Mouse (Mus musculus): ENCODE measurements around the gene Skap1. TPM values are rescaled to one million over a fixed set of nuclear protein-coding genes. Genes with fewer than 3 reads are reported as not detected.

The Skap1 gene
- polyA plus RNA-seq, 1 experiment from 2014 or later: 1.1 TPM

DNA sequence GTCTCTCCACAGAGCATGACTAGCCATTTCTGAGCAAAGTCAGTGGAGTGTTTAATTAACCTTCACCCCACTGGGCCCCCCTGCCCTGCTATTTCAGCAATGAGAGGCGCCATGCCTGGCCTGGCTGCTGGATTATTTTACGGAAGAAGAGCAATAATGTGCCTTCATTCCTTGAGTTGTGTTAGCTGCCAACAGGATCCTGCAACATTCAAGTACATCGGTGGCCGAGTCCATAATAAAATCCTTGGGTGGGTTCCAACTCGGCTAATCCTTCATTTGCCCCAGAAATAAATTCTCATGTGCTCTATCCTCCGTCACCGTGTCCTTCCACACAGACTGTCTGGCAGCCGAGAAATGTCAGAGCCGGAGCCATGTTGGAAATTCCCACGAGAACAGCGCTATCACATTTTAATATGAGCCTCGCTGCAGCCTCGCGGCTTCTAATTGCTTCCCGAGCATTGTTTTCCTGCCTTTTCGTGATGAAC is 61.8 kb downstream of the Skap1 start:
- Histone ChIP-seq H3K4me3 (replicated peaks) (no peak overlapping the region), H3K27me3 (replicated peaks) (no peaks in the 10 kb centered on the region), H3K36me3 (no peaks in the 10 kb centered on the region), H3K9me3 (no peaks in the 10 kb centered on the region), H3K4me2 (peak overlapping the region; percentile 42), H3K9ac (no peak overlapping the region), H3K27ac (no peak overlapping the region), H3K4me1 (no peaks in the 10 kb centered on the region)
- 58% methylated on average over 16 of the region's 16 CpGs for WGBS
- no peak for ATAC-seq (ENCODE audit: insufficient read depth, low FRiP score, low read depth)

- H3K4me2 ChIP-seq: no peak overlapping the region
- H3K36me3 ChIP-seq: no peaks in the 10 kb centered on the region
- no peaks in the 10 kb centered on the region for H3K4me1 ChIP-seq
- H3K4me3 ChIP-seq (replicated peaks): no peak overlapping the region
- H3K27ac ChIP-seq: no peak overlapping the region
- 33% methylated on average over 13 of the region's 13 CpGs for WGBS
- H3K9ac ChIP-seq: no peak overlapping the region
- no peaks in the 10 kb centered on the region for H3K27me3 ChIP-seq (replicated peaks)
- no peaks in the 10 kb centered on the region for H3K9me3 ChIP-seq
- ATAC-seq (ENCODE audit: insufficient read depth, low FRiP score, low read depth): peak; percentile 53; the same call in 1 of the 2 replicates
Observed at GRCm38 (mm10) chr11:96531757-96532433, 67.5 kb downstream of the Skap1 start.

- Histone ChIP-seq H3K9ac (no peak overlapping the region), H3K27ac (no peak overlapping the region), H3K9me3 (no peaks in the 10 kb centered on the region), H3K36me3 (no peaks in the 10 kb centered on the region), H3K4me1 (no peaks in the 10 kb centered on the region), H3K4me3 (replicated peaks) (no peak overlapping the region), H3K27me3 (replicated peaks) (0 out of 2 replicates have a peak, but pooled peaks cover 3% of the 10 kb centered on the region), H3K4me2 (no peak overlapping the region)
- no peak for ATAC-seq (ENCODE audit: insufficient read depth, low FRiP score, low read depth)
- WGBS: 75% methylated on average over 2 of the region's 2 CpGs
Observed at GRCm38 (mm10) chr11:96534531-96534930, 70.1 kb downstream of the Skap1 start.

DNA sequence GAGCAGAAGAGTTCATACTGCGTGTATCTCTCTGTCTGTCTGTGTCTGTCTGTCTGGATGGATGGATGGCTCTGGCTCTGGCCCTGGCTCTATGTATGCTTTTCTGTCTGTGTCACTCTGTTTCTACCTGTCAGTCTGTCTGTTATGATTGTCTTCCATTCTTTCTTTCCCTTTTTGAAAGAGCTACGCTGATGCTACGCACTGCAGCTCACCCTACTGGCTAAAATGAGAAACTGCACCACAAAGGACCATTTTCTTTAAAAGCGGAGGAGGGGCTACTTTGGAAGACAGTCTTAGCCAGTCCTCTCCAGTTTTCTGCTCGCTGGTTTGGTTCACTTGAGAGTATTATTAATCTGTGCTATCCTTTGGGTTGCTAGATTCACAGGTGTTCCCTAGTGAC is 71.8 kb downstream of the Skap1 start:
- no peaks in the 10 kb centered on the region for H3K4me1 ChIP-seq
- H3K4me3 ChIP-seq (replicated peaks): no peak overlapping the region
- no peak overlapping the region for H3K9ac ChIP-seq
- no peak for ATAC-seq (ENCODE audit: insufficient read depth, low FRiP score, low read depth)
- H3K36me3 ChIP-seq: no peaks in the 10 kb centered on the region
- H3K27me3 ChIP-seq (replicated peaks): 0 out of 2 replicates have a peak, but pooled peaks cover 3% of the 10 kb centered on the region
- H3K4me2 ChIP-seq: no peak overlapping the region
- H3K9me3 ChIP-seq: no peaks in the 10 kb centered on the region
- WGBS: 22% methylated on average over 5 of the region's 5 CpGs
- H3K27ac ChIP-seq: no peak overlapping the region

GRCm38 (mm10) chr11:96542003-96542402 is 77.6 kb downstream of the Skap1 start:
- Histone ChIP-seq H3K27me3 (replicated peaks) (0 out of 2 replicates have a peak, but pooled peaks cover 3% of the 10 kb centered on the region), H3K4me3 (replicated peaks) (no peak overlapping the region), H3K27ac (no peak overlapping the region), H3K4me2 (no peak overlapping the region), H3K4me1 (no peaks in the 10 kb centered on the region), H3K36me3 (no peaks in the 10 kb centered on the region), H3K9me3 (no peaks in the 10 kb centered on the region), H3K9ac (no peak overlapping the region)
- WGBS: 69% methylated on average over 7 of the region's 7 CpGs
- ATAC-seq (ENCODE audit: insufficient read depth, low FRiP score, low read depth): no peak

DNA sequence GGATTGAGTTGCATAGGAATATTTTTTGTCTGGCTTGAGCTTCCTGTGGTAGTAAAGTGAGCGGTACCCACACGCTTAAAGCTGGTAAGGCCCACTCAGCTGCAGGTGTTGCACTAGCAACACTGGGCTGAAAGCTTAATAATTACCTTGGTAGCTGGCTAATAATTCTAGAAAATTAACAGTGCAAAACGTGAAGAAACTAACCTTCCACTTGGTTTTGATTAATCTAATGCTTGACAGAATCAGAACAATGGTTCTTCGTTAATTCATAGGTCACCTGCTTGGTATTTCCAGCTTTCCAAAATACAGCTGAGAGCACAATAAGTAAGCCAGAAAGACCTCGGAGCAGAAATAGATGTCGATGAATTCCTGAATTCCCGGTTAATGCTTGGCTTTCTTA is 78.2 kb downstream of the Skap1 start:
- Histone ChIP-seq H3K9me3 (no peaks in the 10 kb centered on the region), H3K36me3 (no peaks in the 10 kb centered on the region), H3K9ac (no peak overlapping the region), H3K27me3 (replicated peaks) (0 out of 2 replicates have a peak, but pooled peaks cover 3% of the 10 kb centered on the region), H3K27ac (no peak overlapping the region), H3K4me2 (no peak overlapping the region), H3K4me1 (no peaks in the 10 kb centered on the region), H3K4me3 (replicated peaks) (no peak overlapping the region)
- 63% methylated on average over 7 of the region's 7 CpGs for WGBS
- no peak for ATAC-seq (ENCODE audit: insufficient read depth, low FRiP score, low read depth)

DNA sequence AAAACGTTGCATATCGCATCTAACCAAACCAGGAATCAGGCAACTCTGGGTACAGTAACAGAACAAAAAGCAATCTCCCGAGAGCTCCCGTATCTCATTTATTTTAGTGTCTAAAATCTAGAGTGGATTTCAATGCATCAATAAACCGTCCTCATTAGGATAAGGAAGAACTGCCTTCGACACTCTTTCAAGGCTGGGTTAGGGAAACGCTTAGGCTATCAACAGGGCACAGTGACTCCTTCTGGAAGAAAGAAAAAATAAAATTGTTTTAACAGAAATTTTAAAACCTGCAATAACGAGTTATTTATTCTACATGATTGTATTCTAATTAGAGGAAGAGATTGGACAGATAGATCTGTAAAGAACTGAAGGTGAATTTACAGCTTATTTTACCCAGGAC is 82.0 kb downstream of the Skap1 start:
- no peak for ATAC-seq (ENCODE audit: insufficient read depth, low FRiP score, low read depth)
- H3K9ac ChIP-seq: no peak overlapping the region
- no peaks in the 10 kb centered on the region for H3K4me1 ChIP-seq
- no peak overlapping the region for H3K27ac ChIP-seq
- H3K4me2 ChIP-seq: no peak overlapping the region
- no peak overlapping the region for H3K4me3 ChIP-seq (replicated peaks)
- H3K27me3 ChIP-seq (replicated peaks): no peaks in the 10 kb centered on the region
- 55% methylated on average over 8 of the region's 8 CpGs for WGBS
- H3K36me3 ChIP-seq: no peaks in the 10 kb centered on the region
- H3K9me3 ChIP-seq: no peaks in the 10 kb centered on the region

- WGBS: 61% methylated on average over 9 of the region's 9 CpGs
- no peaks in the 10 kb centered on the region for H3K9me3 ChIP-seq
- ATAC-seq (ENCODE audit: insufficient read depth, low FRiP score, low read depth): no peak; the same call in 1 of the 2 replicates
- H3K36me3 ChIP-seq: no peaks in the 10 kb centered on the region
- H3K4me1 ChIP-seq: no peaks in the 10 kb centered on the region
- no peak overlapping the region for H3K4me2 ChIP-seq
- H3K9ac ChIP-seq: no peak overlapping the region
- H3K27me3 ChIP-seq (replicated peaks): 0 out of 2 replicates have a peak, but pooled peaks cover 6% of the 10 kb centered on the region
- H3K27ac ChIP-seq: no peak overlapping the region
- H3K4me3 ChIP-seq (replicated peaks): no peak overlapping the region
Observed at GRCm38 (mm10) chr11:96550960-96551703, 86.7 kb downstream of the Skap1 start.

DNA sequence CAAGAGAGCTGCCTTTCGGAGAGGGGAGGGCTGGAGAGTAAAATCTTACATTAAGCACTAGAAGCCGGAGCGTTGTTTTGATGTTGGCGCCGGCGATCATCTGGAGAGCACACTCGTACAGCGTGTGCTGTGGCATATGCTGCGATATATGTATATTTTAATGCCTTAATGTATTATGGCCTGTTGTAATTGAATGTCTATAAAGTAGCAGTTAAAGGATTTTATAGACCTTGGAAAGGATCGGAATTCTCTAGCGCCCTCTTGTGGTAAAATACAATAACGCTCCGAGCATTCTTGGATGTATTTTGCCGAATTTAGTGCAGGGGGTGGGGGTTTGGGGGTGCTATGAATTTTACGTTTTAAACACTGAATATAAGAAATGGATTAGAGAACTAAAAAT is 88.7 kb downstream of the Skap1 start:
- no peaks in the 10 kb centered on the region for H3K36me3 ChIP-seq
- no peak overlapping the region for H3K9ac ChIP-seq
- H3K27ac ChIP-seq: no peak overlapping the region
- H3K9me3 ChIP-seq: no peaks in the 10 kb centered on the region
- no peak overlapping the region for H3K4me3 ChIP-seq (replicated peaks)
- H3K27me3 ChIP-seq (replicated peaks): 0 out of 2 replicates have a peak, but pooled peaks cover 6% of the 10 kb centered on the region
- H3K4me2 ChIP-seq: peak overlapping the region; percentile 34
- WGBS: 10% methylated on average over 15 of the region's 15 CpGs
- no peaks in the 10 kb centered on the region for H3K4me1 ChIP-seq
- no peak for ATAC-seq (ENCODE audit: insufficient read depth, low FRiP score, low read depth)

GRCm38 (mm10) chr11:96560229-96560628 is 95.8 kb downstream of the Skap1 start:
- Histone ChIP-seq H3K9me3 (no peaks in the 10 kb centered on the region), H3K4me2 (no peak overlapping the region), H3K36me3 (no peaks in the 10 kb centered on the region), H3K27ac (no peak overlapping the region), H3K4me3 (replicated peaks) (no peak overlapping the region), H3K4me1 (no peaks in the 10 kb centered on the region), H3K9ac (no peak overlapping the region), H3K27me3 (replicated peaks) (0 out of 2 replicates have a peak, but pooled peaks cover 3% of the 10 kb centered on the region)
- ATAC-seq (ENCODE audit: insufficient read depth, low FRiP score, low read depth): no peak
- 53% methylated on average over 5 of the region's 5 CpGs for WGBS

DNA sequence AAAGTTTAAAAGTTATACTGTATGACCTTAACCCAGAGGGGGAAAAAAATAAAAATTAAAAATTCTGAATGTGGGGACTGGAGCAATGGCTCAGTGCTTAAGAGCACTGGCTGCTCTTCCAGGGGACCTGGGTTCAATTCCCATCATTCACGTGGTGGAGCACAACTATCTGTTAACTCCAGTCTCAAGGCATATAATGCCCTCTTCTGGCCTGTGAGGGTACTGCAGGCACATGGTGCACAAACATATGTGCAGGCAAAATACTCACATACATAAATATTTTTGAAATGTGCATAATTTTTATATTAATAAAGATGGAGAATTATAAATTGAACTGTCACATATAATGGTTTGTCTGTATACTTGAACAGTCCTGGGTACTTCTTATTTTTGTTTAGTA is 99.7 kb downstream of the Skap1 start:
- Histone ChIP-seq H3K36me3 (no peaks in the 10 kb centered on the region), H3K4me3 (replicated peaks) (no peak overlapping the region), H3K9me3 (no peaks in the 10 kb centered on the region), H3K4me2 (no peak overlapping the region), H3K9ac (no peak overlapping the region), H3K27ac (no peak overlapping the region), H3K27me3 (replicated peaks) (no peaks in the 10 kb centered on the region), H3K4me1 (no peaks in the 10 kb centered on the region)
- no peak for ATAC-seq (ENCODE audit: insufficient read depth, low FRiP score, low read depth)
- 59% methylated on average over 1 of the region's 1 CpGs for WGBS

GRCm38 (mm10) chr11:96572515-96572914 is 108.1 kb downstream of the Skap1 start:
- H3K4me1 ChIP-seq: no peaks in the 10 kb centered on the region
- WGBS: 45% methylated on average over 3 of the region's 3 CpGs
- no peak overlapping the region for H3K27ac ChIP-seq
- no peaks in the 10 kb centered on the region for H3K27me3 ChIP-seq (replicated peaks)
- H3K36me3 ChIP-seq: no peaks in the 10 kb centered on the region
- no peaks in the 10 kb centered on the region for H3K9me3 ChIP-seq
- no peak overlapping the region for H3K9ac ChIP-seq
- ATAC-seq (ENCODE audit: insufficient read depth, low FRiP score, low read depth): no peak
- H3K4me2 ChIP-seq: no peak overlapping the region
- H3K4me3 ChIP-seq (replicated peaks): no peak overlapping the region

All from stomach, embryonic 15.5 days (tissue).